Mouse (Mus musculus) small intestine, adult 2 months (tissue): Measurements from ENCODE around the gene Rab6b. TPM values are rescaled to one million over a fixed set of nuclear protein-coding genes. Genes with fewer than 3 reads are reported as not detected.
A peak's percentile ranks its signal among the peaks of the same experiment; 100 is the strongest.

Source experiments
- H3K27ac ChIP-seq: fragments of 200-500 bp; 2 replicates; pipeline ENCODE4 v1.5.1; 2012; ENCODE audit warnings: low read depth, low read length, control low read depth, inconsistent platforms; ENCODE audit not compliant: insufficient read depth
- H3K27me3 ChIP-seq: fragments of 200-500 bp; 2 replicates; pipeline ENCODE4 v1.6.1; 2012; ENCODE audit warnings: mild to moderate bottlenecking, moderate library complexity, low read length, inconsistent platforms; ENCODE audit not compliant: control insufficient read depth, insufficient read depth
- H3K36me3 ChIP-seq: fragments of 200-500 bp; 2 replicates; pipeline ENCODE4 v1.6.1; 2012; ENCODE audit warnings: mild to moderate bottlenecking, low read length, control low read depth, inconsistent platforms; ENCODE audit not compliant: control insufficient read depth, insufficient read depth
- H3K4me1 ChIP-seq: fragments of 200-500 bp; 2 replicates; pipeline ENCODE4 v1.6.1; 2012; ENCODE audit warnings: low read length, inconsistent platforms, mixed read lengths; ENCODE audit not compliant: control insufficient read depth, insufficient read depth, insufficient read length
- H3K4me3 ChIP-seq: fragments of 200-500 bp; 2 replicates; pipeline ENCODE4 v1.5.1; 2012; ENCODE audit warnings: low read depth, mild to moderate bottlenecking, control low read depth, inconsistent platforms, low read length, moderate library complexity
- CTCF ChIP-seq: fragments of 200-500 bp; IDR thresholded peaks from 2 replicates; pipeline ENCODE4 v1.5.1; 2012; ENCODE audit warnings: low read depth, mild to moderate bottlenecking, control low read depth, inconsistent platforms, low read length, moderate library complexity, mixed read lengths; ENCODE audit not compliant: insufficient replicate concordance, insufficient read length; ENCODE audit errors: extremely low read depth
- POLR2A ChIP-seq: fragments of 200-500 bp; IDR thresholded peaks from 2 replicates; pipeline ENCODE4 v1.6.1; 2012; ENCODE audit warnings: low read depth, mild to moderate bottlenecking, control low read depth, inconsistent platforms, low read length, moderate library complexity
- WGBS: fragments of 180-500 bp; shearing (Covaris S2); methylation state at CpG from one replicate; pipeline ENCODE4 v1.1.7; 2018; 5-methylcytosine and 5-hydroxymethylcytosine counted together
- polyA plus RNA-seq: library from polyadenylated mRNA; depleted of rRNA; stranded (reverse); fragments of >200 nt; gene quantifications from 2 replicates; pipeline ENCODE4 v1.2.3, GENCODE M21; 2012

The Rab6b gene
- polyA plus RNA-seq, 1 experiment, result 11.6 TPM

DNA sequence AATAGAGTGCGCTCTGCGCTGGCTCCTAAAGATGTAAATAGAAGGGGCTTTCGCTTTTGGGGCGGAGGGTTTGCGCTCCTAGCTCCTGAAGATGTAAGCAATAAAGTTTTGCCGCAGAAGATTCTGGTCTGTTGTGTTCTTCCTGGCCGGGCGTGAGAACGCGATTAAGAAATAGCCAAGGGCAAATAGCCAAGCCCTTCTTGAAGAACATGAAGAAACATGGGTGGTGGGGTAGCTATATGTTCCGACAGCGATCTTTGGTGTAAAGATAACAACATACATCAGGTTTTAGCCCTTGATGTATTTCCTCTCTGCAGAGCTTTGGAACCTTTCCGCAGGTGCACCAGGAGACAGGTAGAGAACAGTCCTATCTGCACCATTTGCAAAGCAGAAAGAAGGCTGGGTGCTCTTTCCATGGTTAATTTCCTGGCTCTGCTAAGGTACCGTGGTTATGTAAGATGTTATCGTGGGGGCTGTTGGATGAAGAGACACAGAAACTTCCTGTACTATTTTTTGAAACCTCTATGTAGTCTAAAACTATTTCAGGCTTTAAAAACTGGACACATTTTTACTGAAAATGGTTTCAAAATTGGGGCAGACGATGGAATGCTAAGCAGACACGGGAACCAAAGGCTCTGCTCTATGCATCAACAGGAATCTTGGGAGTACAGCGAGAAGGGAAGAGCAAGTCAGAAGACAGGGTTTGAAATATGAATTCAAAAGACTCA is 2.5 kb upstream of the Rab6b start:
- Histone ChIP-seq H3K4me3 (peak overlapping the region; percentile 66), H3K27ac (peak overlapping the region; percentile 71), H3K36me3 (no peaks in the 10 kb centered on the region), H3K27me3 (peaks cover 20% of the 10 kb centered on the region), H3K4me1 (peaks cover 7% of the 10 kb centered on the region)
- WGBS, result 15% methylated on average over 18 of the region's 18 CpGs
- TF ChIP-seq POLR2A (no peak), CTCF (no peak)

DNA sequence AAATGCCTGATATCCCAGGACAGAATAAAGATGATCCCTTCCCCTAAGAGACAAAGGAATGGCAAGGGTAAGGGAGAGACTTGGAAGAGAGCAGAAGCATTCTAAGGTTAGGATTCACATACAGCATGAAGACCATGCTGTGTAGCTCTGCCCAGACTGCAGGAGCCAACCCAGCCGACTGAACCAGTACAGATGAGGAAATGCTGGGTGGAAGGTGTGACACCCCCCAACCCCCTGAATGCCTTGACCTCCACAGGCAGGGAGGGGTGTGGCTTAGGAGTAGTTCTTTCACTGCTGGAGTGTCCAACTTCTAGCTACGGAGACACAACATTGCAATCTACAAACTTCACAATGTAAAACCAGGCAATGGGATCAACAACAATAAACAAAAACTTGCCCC is 1.7 kb upstream of the Rab6b start:
- H3K27ac ChIP-seq, result no peak overlapping the region

DNA sequence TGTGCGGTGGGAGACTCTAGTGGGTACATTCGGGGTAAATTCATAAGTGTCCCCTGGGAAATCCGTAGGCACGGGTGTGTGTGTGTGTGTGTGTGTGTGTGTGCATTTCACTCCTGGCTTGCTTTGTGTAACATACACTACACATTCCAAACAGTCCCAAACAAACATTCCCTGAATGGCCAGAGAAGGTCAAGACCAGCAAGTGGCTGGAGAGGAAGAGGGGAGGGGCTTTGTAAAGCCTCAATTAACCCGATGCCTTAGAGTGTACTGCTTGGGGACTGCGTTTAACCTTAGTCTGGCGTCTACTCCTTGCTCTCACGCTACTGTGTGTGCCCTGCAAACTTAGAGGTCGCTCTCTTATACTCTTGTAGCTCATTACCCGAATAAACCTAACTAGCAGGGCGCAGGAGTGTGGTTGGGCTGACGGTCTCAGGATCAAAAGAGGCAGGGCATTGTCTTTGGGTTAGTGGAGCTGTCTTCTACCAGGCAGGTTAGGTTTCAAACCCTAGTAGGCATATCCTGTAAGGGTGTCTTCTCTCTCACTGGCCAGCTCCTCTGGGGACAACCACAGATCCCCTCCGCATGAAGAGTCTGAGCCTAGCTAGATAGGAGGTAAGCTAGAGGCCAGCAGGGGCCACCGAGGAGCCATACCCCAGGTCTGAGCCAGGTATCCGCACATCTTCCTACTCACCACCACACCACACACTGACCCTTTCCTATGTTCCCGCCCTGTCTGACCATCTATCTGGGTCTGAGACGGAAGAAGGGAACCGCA is 673 bp upstream of the Rab6b start:
- peaks cover 7% of the 10 kb centered on the region for H3K4me1 ChIP-seq
- H3K36me3 ChIP-seq, result no peaks in the 10 kb centered on the region
- H3K27ac ChIP-seq, result no peak overlapping the region
- 39% methylated on average over 18 of the region's 18 CpGs for WGBS
- TF ChIP-seq CTCF, result no peak
- no peak for TF ChIP-seq POLR2A
- peak overlapping the region; percentile 87 for H3K4me3 ChIP-seq
- H3K27me3 ChIP-seq, result peaks cover 20% of the 10 kb centered on the region

More for the DNA sequence above, 1.7 kb upstream of the Rab6b start:
- 53% methylated on average over 2 of the region's 2 CpGs for WGBS
- no peak overlapping the region for H3K4me3 ChIP-seq
- H3K4me1 ChIP-seq, result peaks cover 7% of the 10 kb centered on the region
- H3K27me3 ChIP-seq, result peaks cover 20% of the 10 kb centered on the region
- no peak for TF ChIP-seq POLR2A
- TF ChIP-seq CTCF, result no peak
- no peaks in the 10 kb centered on the region for H3K36me3 ChIP-seq

DNA sequence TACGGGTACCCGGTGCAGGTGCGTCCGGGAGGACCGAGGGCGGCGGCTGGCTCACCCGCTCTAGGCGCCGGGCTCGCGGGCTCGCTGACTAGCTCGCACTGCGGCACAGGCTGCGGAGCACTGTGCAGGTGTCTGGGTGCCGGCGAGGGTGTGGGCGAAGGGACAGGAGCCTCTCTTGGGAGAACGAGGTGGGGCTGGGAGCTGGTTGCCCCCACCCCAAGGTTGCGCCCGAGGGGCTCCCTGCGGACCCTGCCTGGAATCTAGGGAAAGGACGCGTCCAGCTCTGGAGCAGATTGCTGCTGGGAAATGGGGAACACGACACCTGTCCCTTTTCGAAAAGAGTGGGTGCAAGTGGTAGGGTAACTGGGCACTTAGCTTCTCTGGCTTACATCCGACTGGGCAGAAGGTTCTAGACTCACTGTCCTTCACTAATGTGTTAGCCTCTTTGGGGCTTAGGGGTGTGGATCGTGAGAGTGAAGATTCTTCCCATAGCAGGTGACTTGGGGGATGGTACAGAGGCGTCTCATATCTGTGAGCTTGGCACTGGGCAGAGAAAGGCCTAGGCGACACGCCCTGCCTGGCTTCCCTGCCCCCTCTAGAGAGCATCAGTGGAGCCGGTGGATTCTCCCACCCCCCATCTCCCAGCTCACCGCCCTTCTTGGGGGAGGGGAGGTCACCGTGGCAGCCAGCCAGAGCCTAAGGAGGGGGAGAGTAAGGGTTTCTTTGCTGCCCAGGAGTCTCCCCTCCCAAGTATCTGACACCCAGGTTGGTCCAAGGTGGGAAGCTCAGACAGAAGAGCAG is 1.1 kb downstream of the Rab6b start:
- peaks cover 7% of the 10 kb centered on the region for H3K4me1 ChIP-seq

DNA sequence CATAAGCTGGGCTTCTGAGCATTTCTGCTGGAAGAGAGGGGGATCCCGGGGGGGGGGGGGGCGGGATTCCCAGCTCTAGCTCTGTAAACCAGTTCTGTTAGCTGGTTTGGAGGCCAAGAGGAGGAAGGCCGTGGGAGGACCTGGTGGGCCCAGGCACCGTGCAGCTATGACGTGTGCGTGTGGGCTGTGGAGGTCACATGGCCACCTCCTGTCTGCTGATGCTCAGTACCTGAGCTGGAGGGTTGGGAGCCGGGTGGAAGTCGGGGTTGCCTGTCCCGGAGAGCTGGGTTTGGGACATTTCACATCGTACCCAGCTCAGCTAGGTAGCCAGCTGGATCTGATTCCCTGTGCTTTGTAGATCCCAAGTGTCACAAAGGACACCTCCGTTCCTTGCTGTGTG is 1.8 kb downstream of the Rab6b start:
- no peak for TF ChIP-seq POLR2A
- no peak for TF ChIP-seq CTCF
- 71% methylated on average over 10 of the region's 11 CpGs for WGBS
- Histone ChIP-seq H3K27ac (no peak overlapping the region), H3K36me3 (no peaks in the 10 kb centered on the region), H3K4me3 (no peak overlapping the region), H3K27me3 (peaks cover 20% of the 10 kb centered on the region), H3K4me1 (peaks cover 7% of the 10 kb centered on the region)

More for the DNA sequence above, 1.1 kb downstream of the Rab6b start:
- Histone ChIP-seq H3K36me3 (no peaks in the 10 kb centered on the region), H3K27me3 (peaks cover 20% of the 10 kb centered on the region), H3K27ac (no peak overlapping the region), H3K4me3 (peak overlapping the region; percentile 87)
- TF ChIP-seq CTCF (no peak), POLR2A (no peak)
- WGBS, result 4% methylated on average over 35 of the region's 35 CpGs

DNA sequence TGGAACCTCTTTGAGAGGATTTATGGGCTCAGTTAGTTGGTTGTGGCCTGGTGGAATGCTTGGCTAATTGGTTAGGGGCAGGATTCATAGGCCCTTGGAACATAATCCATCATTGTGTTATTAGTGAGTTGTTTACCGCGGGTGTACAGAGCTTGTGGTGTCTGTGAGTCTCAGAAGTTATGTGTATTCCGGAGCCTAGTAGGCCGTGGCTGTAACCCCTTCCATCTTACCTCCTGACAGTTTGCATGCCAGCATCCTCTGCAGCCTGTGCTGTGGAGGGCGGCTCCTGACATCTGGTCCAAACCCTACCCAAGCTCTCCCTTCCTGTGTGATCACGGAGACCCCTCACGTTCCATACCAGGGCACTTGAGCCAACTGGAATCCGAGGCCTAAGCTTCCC is 2.7 kb downstream of the Rab6b start:
- peaks cover 7% of the 10 kb centered on the region for H3K4me1 ChIP-seq
- H3K4me3 ChIP-seq, result no peak overlapping the region
- H3K27me3 ChIP-seq, result peaks cover 20% of the 10 kb centered on the region
- WGBS, result 94% methylated on average over 8 of the region's 8 CpGs
- H3K36me3 ChIP-seq, result no peaks in the 10 kb centered on the region
- TF ChIP-seq POLR2A (no peak), CTCF (no peak)
- H3K27ac ChIP-seq, result no peak overlapping the region

DNA sequence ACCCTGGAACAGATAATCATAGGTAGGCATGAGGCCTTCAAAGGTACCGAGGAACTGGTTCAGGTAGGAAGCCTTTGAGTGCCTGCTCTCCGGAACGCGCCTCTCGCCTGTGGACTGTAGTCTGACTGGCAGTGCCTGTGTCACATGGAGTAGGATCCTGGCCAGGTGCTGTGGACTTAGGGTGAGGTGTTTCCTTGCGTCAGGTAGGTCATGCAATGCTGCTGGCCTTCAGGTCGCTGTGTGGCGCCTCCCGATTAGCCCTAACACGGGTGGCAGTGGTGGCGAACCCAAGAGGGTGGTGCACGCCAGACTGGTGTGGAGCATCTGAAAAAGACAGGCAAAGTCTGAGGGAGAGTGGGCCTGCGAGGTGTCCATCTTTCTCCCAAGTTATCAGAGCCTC is 3.3 kb downstream of the Rab6b start:
- Histone ChIP-seq H3K36me3 (no peaks in the 10 kb centered on the region), H3K4me3 (no peak overlapping the region), H3K27me3 (peaks cover 20% of the 10 kb centered on the region), H3K27ac (no peak overlapping the region), H3K4me1 (peaks cover 7% of the 10 kb centered on the region)
- WGBS, result 93% methylated on average over 13 of the region's 13 CpGs
- TF ChIP-seq POLR2A (no peak), CTCF (no peak)
